Mouse (Mus musculus) gastrocnemius, adult 2 months (tissue): Measurements from ENCODE around the gene Mvb12b. TPM values are rescaled to one million over a fixed set of nuclear protein-coding genes. Genes with fewer than 3 reads are reported as not detected.

Source experiments
- DNase-seq: peaks from one replicate; pipeline ENCODE4 v3.0.0; 2022
- H3K27ac ChIP-seq: fragments of 200-600 bp; 2 replicates; pipeline ENCODE4 v1.8.1; 2022; ENCODE audit warnings: mild to moderate bottlenecking
- H3K4me3 ChIP-seq: fragments of 200-600 bp; 2 replicates; pipeline ENCODE4 v1.8.1; 2022; ENCODE audit warnings: mild to moderate bottlenecking, moderate library complexity
- CTCF ChIP-seq: fragments of 200-600 bp; IDR thresholded peaks from 2 replicates; pipeline ENCODE4 v1.8.1; 2022; ENCODE audit warnings: antibody characterized with exemption, mild to moderate bottlenecking, moderate library complexity
- intact Hi-C: fragments of 180-260 bp; cut with DNase I; formaldehyde crosslinking; loops from one replicate; pipeline ENCODE4 v1.15.1; 2025
- total RNA-seq, 2 experiments: library from RNA; stranded (reverse); gene quantifications; 2 replicates each; pipeline ENCODE4 v1.2.3; 2021

Mvb12b gene
- total RNA-seq, 2 experiments from 2014 or later, result 28.4 to 30.4 TPM

DNA sequence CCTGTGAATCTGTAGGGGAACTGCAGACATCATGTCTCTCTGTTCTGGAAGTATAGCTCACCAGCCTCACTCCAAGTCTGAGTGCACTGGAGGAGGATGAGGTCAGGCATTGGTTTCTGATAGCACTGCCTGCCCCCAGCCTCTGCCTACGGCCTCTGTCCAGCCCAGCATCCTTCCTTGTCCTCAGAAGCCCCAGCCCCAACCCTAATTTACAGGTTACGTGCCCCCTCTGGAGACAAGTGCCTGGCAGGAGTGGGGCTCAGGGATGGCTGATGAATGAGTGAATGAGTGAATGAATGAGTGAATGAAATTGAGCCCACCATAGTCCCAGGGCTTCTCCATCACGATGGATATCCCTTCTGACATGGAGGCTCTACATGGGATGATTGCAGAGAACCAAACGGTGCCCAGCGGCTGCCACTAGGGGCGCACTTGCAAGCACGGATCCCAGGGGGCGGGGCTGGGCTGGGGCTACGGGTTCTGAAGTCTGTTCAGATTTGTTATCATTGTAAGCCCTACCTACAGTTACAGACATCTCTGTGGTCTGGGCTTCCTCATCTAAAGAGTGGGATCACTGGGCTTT, 197.8 kb downstream of the Mvb12b start:
- intact Hi-C loops, result no loop called here
- peak; percentile 65 for TF ChIP-seq CTCF
- no peak overlapping the region for H3K4me3 ChIP-seq
- H3K27ac ChIP-seq, result no peak overlapping the region
- DNase-seq, result peak; percentile 47

DNA sequence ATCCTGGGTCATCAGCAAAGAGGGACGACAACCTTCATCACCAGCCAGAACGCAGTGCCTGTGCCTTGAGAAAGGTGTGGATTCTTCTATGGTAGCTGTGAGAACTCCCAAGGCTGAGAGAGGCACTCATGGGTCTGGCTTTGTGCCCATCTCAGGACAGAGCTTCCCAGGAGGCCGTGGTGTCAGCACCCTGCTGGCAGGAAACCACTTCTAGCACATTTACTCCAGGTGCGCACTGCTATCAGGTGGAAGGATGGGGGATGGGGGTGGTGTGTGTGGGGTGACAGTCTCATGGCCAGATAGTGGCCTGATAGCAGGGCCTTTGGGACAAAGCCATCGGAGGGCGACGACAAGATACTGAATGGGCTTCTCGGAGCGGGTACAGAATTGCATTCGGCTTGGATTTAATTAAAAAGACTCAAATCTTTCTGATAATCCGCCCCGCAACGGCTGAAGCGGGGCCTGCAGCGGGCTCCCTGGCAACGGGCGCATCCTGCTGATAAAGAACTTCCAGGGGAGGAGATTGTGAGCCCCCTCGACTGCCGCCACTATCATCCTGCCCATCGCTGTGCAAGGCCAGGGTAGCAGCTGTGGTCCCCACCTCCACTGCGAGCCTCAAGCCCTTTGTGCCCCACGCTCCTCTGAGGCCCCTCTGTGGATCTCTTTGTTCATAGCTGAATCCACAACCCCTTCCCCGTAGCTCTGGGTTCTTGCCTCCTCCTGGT, 198.4 kb downstream of the Mvb12b start:
- no peak for DNase-seq
- H3K27ac ChIP-seq, result no peak overlapping the region
- H3K4me3 ChIP-seq, result no peak overlapping the region
- TF ChIP-seq CTCF, result no peak
- intact Hi-C loops, result no loop called here

GRCm38 (mm10) chr2:33683594-33683993, 204.2 kb downstream of the Mvb12b start:
- DNase-seq, result no peak
- intact Hi-C loops, result no loop called here
- TF ChIP-seq CTCF, result no peak
- Histone ChIP-seq H3K4me3 (no peak overlapping the region), H3K27ac (no peak overlapping the region)

GRCm38 (mm10) chr2:33683095-33683494, 204.7 kb downstream of the Mvb12b start:
- no peak for DNase-seq
- H3K27ac ChIP-seq, result no peak overlapping the region
- intact Hi-C loops, result no loop called here
- no peak for TF ChIP-seq CTCF
- H3K4me3 ChIP-seq, result no peak overlapping the region

DNA sequence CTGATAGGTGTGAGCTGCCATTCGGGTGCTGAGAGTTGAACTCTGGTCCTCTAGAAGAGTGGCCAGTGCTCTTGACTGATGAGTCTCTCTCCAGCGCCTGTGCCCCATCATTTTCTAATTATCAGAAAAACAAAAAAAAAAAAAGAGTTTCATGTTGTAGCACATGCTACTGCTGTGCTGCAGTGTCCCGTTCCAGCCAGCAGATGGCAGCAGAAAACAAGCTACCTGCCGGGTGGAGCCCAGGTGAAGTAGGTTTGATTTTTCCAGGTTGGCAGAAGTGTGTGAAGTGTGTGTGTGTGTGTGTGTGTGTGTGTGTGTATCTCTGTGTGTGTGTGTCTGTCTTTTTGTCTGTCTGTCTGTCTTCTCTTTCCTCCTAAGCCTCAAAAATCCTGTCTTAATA, 205.5 kb downstream of the Mvb12b start:
- Histone ChIP-seq H3K4me3 (no peak overlapping the region), H3K27ac (no peak overlapping the region)
- intact Hi-C loops, result loop anchor here (1.0 kb wide), 1 partner anchor 53 kb away; no protein-coding TSS in a partner anchor
- DNase-seq, result peak; percentile 69
- peak; percentile 80 for TF ChIP-seq CTCF

Other genes with a start within 250 kb of the Mvb12b start
- under 1 TPM; 0.18 to 0.25 TPM for gene Lmx1b, start 247.4 kb downstream of the Mvb12b start, total RNA-seq